Comparison of ENCODE assay signal across 1 mouse cellular context in the genomic region with DNA sequence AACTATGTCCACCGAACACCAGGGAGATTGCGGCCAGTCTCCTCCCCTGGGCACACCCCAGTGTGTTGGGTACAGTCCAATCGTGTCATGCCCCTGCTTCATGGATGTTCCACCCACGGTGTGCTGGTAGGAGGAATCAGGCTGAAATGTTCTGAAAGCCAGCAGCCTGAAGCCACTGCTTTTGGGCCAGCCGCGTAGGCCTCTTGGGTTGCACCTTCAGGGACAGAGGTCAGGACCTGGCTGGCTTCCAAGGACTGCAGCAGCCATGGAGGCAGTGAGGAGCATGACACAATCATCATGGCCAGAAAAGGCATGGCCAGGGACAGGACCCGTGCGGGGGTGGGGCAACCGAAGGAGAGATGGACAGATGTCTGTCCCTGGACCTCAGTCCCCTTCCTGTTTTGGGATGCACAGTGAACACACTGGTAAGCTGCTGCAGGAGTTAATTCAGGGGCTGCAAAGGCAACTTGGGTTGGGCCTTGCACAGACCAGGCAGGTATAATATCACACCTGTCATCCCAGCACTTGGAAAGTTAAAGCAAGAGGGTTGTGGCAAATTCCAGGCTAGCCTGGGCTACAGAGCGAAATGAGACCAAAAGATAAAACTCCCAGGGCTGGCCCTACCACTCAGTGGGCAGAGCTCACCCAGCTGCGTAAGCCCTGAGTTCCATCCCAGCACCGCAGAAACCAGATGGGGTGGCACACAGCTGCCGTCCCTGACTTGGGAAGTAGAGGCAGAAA.
TF ChIP-seq lines count a peak whose summit lies in the region.

No protein-coding gene starts in this region.

TF ChIP-seq in MEL, 35 proteins besides CTCF, POLR2A, EP300 and RAD21:
- TF ChIP-seq HCFC1 (IDR thresholded peaks at IDR 0.05; ENCODE audit: low read depth, low read length) (no peak), ZC3H11A (IDR thresholded peaks at IDR 0.05; ENCODE audit: low read depth, low read length) (no peak), CHD2 (IDR thresholded peaks at IDR 0.05; ENCODE audit: low read length) (no peak), MAFK (IDR thresholded peaks at IDR 0.05; ENCODE audit: borderline replicate concordance, low read depth, low read length) (no peak), POLR2AphosphoS5 (IDR thresholded peaks at IDR 0.05; ENCODE audit: borderline replicate concordance, low read depth, low read length) (no peak), ETS1 (IDR thresholded peaks at IDR 0.05; ENCODE audit: low read depth, low read length) (no peak), TBP (IDR thresholded peaks at IDR 0.05; ENCODE audit: low read depth, low read length) (no peak), TAL1 (IDR thresholded peaks at IDR 0.05; ENCODE audit: low read length) (no peak), UBTF (IDR thresholded peaks at IDR 0.05; ENCODE audit: borderline replicate concordance, insufficient read depth, low read depth, low read length) (no peak)
